Mouse (Mus musculus): ENCODE data around the gene Gm45808.
"Not testable (repeated sequence)": the region's sequence is repeated elsewhere in the genome, so short reads cannot be mapped to it uniquely, and the experiment has no call there.

Gene Gm45808

DNA sequence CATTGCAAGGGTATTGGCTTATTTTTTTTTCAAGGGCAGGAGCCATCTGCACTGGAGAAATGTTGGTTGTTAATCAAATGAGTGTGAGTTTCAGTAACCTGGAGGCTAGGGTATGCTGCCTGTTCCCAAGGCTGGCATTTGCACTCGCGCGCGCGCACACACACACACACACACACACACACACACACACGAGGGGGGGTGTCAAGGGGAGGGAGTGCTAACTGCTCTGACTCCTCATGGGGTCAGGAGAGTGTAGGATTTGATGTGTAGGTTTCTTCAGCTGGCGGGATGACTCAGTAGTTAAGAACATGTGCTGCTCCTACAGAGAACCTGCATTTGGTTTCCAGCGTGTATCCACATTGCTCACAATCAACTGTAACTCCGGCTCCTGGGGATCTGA lies 4.2 kb upstream of the Gm45808 start:
- no peaks in the 10 kb centered on the region for H3K27me3 ChIP-seq (ENCODE audit: control insufficient read depth, insufficient read depth, low read length, poor library complexity, severe bottlenecking)
- H3K36me3 ChIP-seq (ENCODE audit: control insufficient read depth, insufficient read depth, low read length, poor library complexity, severe bottlenecking): no peaks in the 10 kb centered on the region; the same call in none of the 2 replicates
- DNase-seq (ENCODE audit: low read depth, low spot score): no peak

DNA sequence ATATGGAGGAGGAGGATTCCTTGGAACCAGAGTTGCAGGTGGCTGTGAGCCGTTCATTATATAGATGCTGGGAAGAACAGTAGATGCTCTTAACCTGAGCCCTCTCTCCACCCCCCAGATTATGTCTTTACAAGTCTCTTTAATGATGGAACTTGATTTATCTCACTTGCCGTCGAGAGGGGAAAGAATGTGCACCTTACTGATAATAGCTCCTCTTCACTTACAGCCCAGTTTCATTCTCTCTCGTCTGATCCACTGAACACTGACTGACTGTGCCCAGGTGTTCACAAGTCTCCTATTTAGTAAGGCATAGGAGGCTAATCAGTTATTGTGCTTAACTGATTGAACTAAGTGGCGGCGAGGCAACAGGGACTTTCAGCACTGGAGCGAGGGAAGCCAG lies 3.0 kb upstream of the Gm45808 start:
- H3K27me3 ChIP-seq (ENCODE audit: control insufficient read depth, insufficient read depth, low read length, poor library complexity, severe bottlenecking): no peaks in the 10 kb centered on the region
- DNase-seq (ENCODE audit: low read depth, low spot score): no peak
- H3K36me3 ChIP-seq (ENCODE audit: control insufficient read depth, insufficient read depth, low read length, poor library complexity, severe bottlenecking): no peaks in the 10 kb centered on the region

DNA sequence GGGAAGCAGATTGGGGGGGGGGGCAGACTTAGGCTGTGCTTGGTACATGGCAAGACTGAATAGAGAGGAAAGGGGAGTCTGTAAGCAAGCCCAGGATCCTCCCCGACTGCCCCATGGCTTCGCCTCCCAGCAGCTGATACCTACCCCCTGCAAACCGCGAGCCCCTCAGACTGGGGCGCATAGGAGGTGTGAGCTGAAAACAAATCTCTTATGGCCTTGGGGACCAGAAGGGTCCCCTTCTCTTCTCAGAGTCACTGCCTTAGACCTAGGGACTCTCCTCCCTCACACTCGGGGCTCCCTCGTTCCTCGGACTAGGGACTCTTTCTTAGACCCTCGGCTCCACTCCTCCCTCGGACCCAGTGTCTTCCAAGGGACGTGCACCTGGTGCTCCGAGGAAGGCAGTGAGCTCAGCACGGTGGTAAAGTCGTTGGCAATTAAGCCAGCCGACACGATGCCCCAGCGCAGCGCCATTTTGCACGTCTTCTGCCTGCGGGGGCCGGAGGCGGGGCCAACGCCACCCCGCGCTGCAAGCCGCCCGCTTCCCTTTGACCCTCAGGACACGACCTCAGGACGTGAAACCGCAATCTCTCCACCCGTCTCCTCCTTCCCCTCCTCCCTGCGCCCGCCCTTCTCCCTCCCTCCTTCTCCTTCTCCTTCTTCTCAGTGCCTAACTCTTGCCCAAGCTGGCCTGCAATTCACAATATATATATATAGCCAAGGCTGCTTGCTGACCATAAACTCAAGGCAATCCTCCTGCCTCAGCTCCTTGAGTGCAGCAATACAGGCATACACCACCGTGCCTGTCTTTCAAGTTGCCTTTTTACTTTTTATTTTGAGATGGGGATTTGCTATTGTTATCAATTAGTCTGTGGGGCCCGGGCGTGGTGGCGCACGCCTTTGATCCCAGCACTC lies 1.9 kb upstream of the Gm45808 start, which contains the start of gene Dhdh:
Dhdh (minus strand) TSS at position 513 of the 912 bp plus-strand sequence.
- DNase-seq (ENCODE audit: low read depth, low spot score): peak; percentile 52
- Histone ChIP-seq H3K27me3 (ENCODE audit: control insufficient read depth, insufficient read depth, low read length, poor library complexity, severe bottlenecking) (no peaks in the 10 kb centered on the region), H3K36me3 (ENCODE audit: control insufficient read depth, insufficient read depth, low read length, poor library complexity, severe bottlenecking) (no peaks in the 10 kb centered on the region)

DNA sequence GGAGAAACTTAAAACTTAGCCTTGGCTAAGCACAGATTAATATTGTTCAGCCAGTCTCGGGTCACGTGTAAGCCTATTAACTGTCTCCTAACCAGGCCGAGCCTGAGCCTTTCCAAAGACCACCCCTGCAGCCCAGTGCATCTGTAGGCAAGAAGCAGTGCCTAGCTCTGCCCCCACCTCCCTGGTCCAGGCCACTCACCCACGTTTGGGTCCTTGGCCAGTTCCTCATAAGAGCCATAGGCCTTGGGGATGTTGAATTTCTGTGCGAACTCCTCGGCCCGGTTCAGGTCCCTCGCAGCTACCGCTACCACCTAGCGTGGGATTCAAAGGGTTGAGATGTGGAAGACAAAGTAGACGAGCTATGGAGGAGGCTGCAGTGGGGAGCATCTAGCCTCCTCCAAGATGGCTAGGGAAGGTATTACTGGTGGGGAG lies 1.3 kb upstream of the Gm45808 start:
- no peaks in the 10 kb centered on the region for H3K27me3 ChIP-seq (ENCODE audit: control insufficient read depth, insufficient read depth, low read length, poor library complexity, severe bottlenecking)
- DNase-seq (ENCODE audit: low read depth, low spot score): no peak

DNA sequence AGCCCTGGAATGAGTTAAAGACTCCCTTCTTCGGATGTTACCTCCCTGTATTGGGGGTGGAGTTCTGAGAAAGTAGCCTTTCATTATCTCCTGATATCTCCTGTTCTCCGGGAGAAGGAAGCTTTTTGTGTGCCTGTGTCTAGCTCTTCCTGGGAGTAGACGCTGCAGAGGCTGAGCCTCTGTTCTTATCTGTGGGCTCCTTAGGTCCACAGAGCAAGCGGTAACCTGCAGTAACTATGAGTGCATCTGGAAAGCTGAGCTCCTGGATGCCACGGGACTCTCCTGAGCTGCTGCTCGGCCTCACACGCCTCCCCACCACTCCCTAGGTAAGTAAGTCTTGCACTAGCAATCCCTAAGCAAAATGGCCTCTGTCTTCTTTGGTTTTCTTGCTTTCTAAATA lies 453 bp downstream of the Gm45808 start:
- Histone ChIP-seq H3K27me3 (ENCODE audit: control insufficient read depth, insufficient read depth, low read length, poor library complexity, severe bottlenecking) (no peaks in the 10 kb centered on the region), H3K36me3 (ENCODE audit: control insufficient read depth, insufficient read depth, low read length, poor library complexity, severe bottlenecking) (no peaks in the 10 kb centered on the region)
- no peak for DNase-seq (ENCODE audit: low read depth, low spot score)

More for the DNA sequence above, 1.3 kb upstream of the Gm45808 start:
- no peaks in the 10 kb centered on the region for H3K36me3 ChIP-seq (ENCODE audit: control insufficient read depth, insufficient read depth, low read length, poor library complexity, severe bottlenecking)

DNA sequence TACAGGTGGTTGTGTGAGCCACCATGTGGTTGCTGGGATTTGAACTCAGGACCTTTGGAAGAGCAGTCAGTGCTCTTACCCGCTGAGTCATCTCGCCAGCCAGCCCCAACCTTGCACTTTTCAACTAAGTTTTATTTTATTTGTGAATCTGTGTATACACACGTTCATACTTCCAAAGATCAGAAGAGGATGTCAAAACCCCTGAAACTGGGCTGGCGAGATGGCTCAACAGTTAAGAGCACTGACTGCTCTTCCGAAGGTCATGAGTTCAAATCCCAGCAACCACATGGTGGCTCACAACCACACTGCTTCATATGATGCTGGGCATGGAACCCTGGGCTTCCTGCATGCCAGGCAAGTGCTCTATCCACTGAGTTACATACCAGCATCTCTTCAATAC lies 1.6 kb downstream of the Gm45808 start:
- H3K36me3 ChIP-seq (ENCODE audit: control insufficient read depth, insufficient read depth, low read length, poor library complexity, severe bottlenecking); H3K27me3 ChIP-seq (ENCODE audit: control insufficient read depth, insufficient read depth, low read length, poor library complexity, severe bottlenecking); DNase-seq (ENCODE audit: low read depth, low spot score): not testable (repeated sequence)

DNA sequence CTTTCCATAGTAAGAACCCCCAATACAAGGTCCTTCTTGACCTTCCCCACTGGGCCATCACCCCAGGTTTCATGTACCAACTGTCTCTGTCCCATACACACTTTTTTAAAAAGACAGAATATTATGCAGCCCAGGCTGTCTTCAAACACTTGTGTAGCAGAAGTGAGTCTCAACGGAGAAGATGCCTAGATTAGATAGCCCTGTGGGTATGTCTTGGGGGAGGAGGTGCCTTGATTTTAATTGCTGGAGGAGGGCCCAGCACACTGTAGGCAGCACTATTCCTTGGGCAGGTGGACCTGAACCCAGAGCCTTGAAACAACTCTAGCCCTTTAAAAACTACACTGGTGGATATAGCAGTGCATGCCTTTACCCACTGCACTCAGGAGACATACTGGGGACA lies 4.4 kb downstream of the Gm45808 start:
- Histone ChIP-seq H3K27me3 (ENCODE audit: control insufficient read depth, insufficient read depth, low read length, poor library complexity, severe bottlenecking) (no peaks in the 10 kb centered on the region), H3K36me3 (ENCODE audit: control insufficient read depth, insufficient read depth, low read length, poor library complexity, severe bottlenecking) (no peaks in the 10 kb centered on the region)
- DNase-seq (ENCODE audit: low read depth, low spot score): no peak

DNA sequence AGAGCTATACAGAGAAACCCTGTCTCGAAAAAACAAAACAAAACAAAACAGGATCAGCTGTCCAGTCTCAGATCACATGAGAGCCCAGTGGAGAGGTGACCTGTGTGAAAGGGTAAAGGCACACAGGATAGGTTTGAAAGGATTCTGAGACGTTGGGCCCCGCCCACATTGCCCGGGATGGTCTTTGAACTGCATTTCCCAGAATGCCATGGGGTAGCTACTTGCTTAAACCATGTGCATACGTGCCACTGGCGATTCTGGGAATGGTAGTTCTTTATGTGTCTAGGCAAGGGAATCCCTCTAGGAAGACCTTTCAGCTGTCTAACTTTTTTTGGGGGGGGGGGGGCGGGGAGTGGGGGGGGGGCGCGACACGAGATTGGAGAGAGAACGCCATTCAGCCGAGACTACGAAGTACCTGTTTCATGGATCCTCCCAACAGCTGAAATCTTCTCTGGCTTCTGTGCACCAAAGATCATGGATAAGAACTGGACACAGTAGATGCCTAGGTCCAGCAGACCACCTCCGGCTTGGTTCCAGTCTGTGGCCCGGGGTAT lies 5.2 kb downstream of the Gm45808 start, which contains the start of gene Tulp2:
Tulp2 (plus strand) TSS at position 504 of the 554 bp plus-strand sequence.
- H3K27me3 ChIP-seq (ENCODE audit: control insufficient read depth, insufficient read depth, low read length, poor library complexity, severe bottlenecking): no peaks in the 10 kb centered on the region
- DNase-seq (ENCODE audit: low read depth, low spot score): peak; percentile 64
- H3K36me3 ChIP-seq (ENCODE audit: control insufficient read depth, insufficient read depth, low read length, poor library complexity, severe bottlenecking): no peaks in the 10 kb centered on the region

DNA sequence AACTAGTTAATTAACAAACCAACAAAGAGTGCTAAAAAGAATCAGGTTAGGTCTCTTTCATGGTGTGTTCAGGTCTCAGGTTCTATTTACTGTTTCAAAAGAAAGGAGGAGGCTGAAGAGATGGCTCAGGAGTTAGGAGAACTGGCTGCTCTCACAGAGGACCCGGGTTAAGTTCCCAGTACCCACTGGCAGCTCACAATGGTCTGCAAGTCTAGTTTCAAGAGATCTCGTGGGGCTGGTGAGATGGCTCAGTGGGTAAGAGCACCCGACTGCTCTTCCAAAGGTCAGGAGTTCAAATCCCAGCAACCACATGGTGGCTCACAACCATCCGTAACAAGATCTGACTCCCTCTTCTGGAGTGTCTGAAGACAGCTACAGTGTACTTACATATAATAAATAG lies 6.3 kb downstream of the Gm45808 start:
- not testable (repeated sequence) for H3K27me3 ChIP-seq (ENCODE audit: control insufficient read depth, insufficient read depth, low read length, poor library complexity, severe bottlenecking); H3K36me3 ChIP-seq (ENCODE audit: control insufficient read depth, insufficient read depth, low read length, poor library complexity, severe bottlenecking); DNase-seq (ENCODE audit: low read depth, low spot score)

DNA sequence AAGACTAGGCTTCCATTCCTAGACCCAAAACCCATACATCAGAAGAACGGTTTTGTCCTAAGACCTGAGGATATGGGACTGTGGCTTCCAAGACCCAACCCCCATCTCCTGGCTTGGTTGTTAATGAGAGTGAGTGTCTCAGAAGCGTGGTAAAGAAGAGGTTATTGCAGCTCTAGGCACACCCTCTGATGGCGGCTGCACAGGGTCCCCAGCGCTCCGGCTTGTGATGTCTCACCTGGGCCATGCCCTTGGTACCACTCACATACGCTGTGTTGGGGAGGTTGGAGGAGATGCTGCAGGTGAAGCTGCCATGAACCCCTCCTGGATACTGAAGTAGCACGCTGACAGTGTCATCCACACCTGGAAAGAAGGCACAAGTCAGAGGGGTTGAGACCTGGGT lies 7.8 kb downstream of the Gm45808 start:
- no peak for DNase-seq (ENCODE audit: low read depth, low spot score)
- Histone ChIP-seq H3K36me3 (ENCODE audit: control insufficient read depth, insufficient read depth, low read length, poor library complexity, severe bottlenecking) (no peaks in the 10 kb centered on the region), H3K27me3 (ENCODE audit: control insufficient read depth, insufficient read depth, low read length, poor library complexity, severe bottlenecking) (no peaks in the 10 kb centered on the region)

DNA sequence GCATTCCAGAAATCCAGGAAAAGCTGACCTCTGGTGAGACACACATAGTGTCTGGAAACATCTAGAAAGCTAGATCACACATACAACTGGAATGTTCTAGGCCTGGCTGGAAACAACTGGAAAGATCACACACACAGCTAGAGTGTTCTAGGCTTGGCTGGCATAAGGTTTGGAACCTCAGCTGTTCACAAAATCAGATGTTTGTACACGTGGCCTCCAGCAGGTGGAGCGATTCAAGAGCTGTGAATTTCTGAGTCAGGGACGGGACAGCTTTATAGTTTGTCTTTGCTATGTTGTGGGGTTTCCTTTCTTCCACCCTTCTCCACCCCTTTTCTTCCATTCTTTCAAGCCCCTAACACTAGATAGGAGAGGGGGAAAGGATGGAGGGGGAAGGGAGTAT lies 9.6 kb downstream of the Gm45808 start:
- no peaks in the 10 kb centered on the region for H3K27me3 ChIP-seq (ENCODE audit: control insufficient read depth, insufficient read depth, low read length, poor library complexity, severe bottlenecking)
- peak; percentile 76 for DNase-seq (ENCODE audit: low read depth, low spot score)
- H3K36me3 ChIP-seq (ENCODE audit: control insufficient read depth, insufficient read depth, low read length, poor library complexity, severe bottlenecking): no peaks in the 10 kb centered on the region

DNA sequence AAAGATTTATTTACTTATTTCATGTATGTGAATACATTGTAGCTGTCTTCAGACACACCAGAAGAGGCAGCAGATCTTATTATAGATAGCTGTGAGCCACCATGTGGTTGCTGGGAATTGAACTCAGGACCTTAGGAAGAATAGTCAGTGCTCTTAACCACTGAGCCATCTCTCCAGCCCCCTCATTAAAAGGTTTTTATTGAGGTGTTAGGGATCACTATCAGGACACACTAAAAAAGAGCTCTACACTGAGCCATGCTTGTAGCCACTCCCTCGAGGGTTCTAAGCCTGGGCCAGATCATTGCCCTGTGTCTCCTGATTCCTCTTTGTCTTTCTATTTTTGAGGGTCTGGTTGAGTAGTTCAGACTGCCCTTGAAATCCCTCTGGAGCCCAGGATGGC lies 10.2 kb downstream of the Gm45808 start:
- no peak for DNase-seq (ENCODE audit: low read depth, low spot score)
- Histone ChIP-seq H3K27me3 (ENCODE audit: control insufficient read depth, insufficient read depth, low read length, poor library complexity, severe bottlenecking) (no peaks in the 10 kb centered on the region), H3K36me3 (ENCODE audit: control insufficient read depth, insufficient read depth, low read length, poor library complexity, severe bottlenecking) (no peaks in the 10 kb centered on the region)

DNA sequence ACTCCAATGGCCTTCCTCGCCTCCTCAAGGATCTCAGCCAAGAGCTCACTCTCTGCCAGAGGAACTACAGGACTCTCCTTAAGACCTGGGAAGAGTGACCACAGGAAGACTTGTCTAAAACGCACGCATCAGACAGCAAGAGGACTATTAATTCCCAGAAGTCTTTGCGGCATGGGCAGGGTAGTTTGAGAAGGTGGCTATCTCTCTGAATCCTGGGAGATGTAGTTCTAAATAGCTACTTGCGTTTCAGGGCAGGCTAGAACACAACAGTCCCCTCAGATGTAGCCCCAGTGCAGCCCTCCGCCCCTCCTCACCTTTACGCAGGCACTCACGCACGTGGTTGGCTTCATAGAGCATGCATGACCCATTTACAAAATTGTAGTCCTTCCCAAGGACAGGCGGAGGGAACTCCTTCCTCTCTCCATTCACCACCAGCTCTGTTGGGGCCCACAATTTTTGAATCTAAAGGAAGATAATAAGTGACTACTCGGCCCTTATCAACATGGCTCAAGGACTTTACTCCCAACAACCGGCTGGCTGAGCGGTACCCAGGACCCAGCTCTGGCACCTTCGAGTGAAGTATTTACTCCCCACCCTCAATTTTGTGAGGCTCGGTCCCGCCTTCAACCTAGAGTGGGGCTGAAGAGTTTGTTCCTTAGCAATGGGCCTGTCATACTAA lies 11.2 kb downstream of the Gm45808 start:
- H3K27me3 ChIP-seq (ENCODE audit: control insufficient read depth, insufficient read depth, low read length, poor library complexity, severe bottlenecking): no peaks in the 10 kb centered on the region
- H3K36me3 ChIP-seq (ENCODE audit: control insufficient read depth, insufficient read depth, low read length, poor library complexity, severe bottlenecking): no peaks in the 10 kb centered on the region
- DNase-seq (ENCODE audit: low read depth, low spot score): no peak

DNA sequence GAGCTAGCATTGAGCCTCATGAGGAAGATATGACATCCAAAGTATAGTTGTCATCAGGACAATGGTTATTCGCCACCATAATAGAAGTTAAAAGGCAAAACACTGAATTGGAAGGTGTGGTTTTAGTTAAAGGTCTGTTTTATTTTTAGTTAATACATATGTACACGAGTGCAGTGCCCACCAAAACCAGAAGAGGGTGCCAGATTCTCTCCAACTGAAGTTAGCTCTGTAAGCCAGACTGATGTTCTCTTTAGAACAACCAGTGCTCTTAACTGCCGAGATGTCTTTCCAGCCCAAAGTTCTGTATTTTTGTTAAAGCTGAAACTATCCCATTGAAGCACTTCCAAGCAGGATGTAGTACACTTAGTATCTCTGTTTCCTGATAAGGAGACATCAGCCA lies 15.7 kb downstream of the Gm45808 start:
- H3K36me3 ChIP-seq (ENCODE audit: control insufficient read depth, insufficient read depth, low read length, poor library complexity, severe bottlenecking): no peaks in the 10 kb centered on the region
- H3K27me3 ChIP-seq (ENCODE audit: control insufficient read depth, insufficient read depth, low read length, poor library complexity, severe bottlenecking): no peaks in the 10 kb centered on the region
- DNase-seq (ENCODE audit: low read depth, low spot score): peak; percentile 87

DNA sequence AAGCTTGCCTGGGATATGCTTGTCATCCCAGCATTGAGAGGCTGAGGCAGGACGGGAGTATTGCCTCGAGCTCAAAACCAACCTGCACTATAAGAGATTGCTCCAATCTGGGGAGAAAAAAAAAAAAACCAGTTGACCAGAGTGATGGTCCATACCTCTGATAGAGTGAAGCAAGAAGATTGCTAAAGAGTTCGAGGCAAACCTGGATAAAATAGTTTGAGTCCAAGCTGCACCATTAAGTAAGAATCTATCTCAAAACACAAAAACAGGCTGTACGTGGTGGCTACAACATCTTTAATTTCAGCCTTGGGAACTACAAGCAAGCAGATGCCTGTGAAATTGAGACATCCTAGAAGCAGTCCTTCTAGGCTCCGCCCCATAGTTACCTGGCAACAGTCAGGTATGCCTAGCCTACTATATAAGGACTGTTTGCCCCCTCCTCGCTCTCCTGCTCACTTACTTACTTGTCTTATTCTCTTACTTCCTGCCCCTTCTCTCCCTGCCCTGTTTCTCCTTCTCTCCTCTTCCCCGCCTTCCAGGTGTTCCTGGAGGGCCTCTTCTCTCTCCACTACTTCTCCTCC lies 19.4 kb downstream of the Gm45808 start:
- Histone ChIP-seq H3K36me3 (ENCODE audit: control insufficient read depth, insufficient read depth, low read length, poor library complexity, severe bottlenecking) (peaks cover 1% of the 10 kb centered on the region; the same call in 1 of the 2 replicates), H3K27me3 (ENCODE audit: control insufficient read depth, insufficient read depth, low read length, poor library complexity, severe bottlenecking) (no peaks in the 10 kb centered on the region)
- no peak for DNase-seq (ENCODE audit: low read depth, low spot score)

Measured in splenic B cell, adult 2 months (primary cell).